Mouse (Mus musculus) stomach, postnatal 0 days (tissue): ENCODE measurements around the gene Plcb1.

ENCODE experiments used
- CTCF ChIP-seq: IDR thresholded peaks from 2 replicates; pipeline ENCODE4 v1.5.1; 2016; ENCODE audit warnings: antibody characterized with exemption, low read depth, mild to moderate bottlenecking, moderate library complexity
- EP300 ChIP-seq: optimal IDR thresholded peaks from 2 replicates; pipeline ENCODE3; 2016; ENCODE audit warnings: antibody characterized with exemption

- no peak for TF ChIP-seq CTCF
- TF ChIP-seq EP300 = no peak
Measured at GRCm38 (mm10) chr2:134826111-134827005, 40.5 kb downstream of the Plcb1 start.
